Mouse (Mus musculus) adrenal gland, adult 8-10 months (tissue): Measurements from ENCODE around the gene Nol3. TPM values are rescaled to one million over a fixed set of nuclear protein-coding genes. Genes with fewer than 3 reads are reported as not detected.
"Not testable (repeated sequence)": the region's sequence is repeated elsewhere in the genome, so short reads cannot be mapped to it uniquely, and the experiment has no call there.

Source experiments
- DNase-seq: peaks from one replicate; pipeline ENCODE4 v3.0.0; 2022
- total RNA-seq, 4 experiments: library from RNA; stranded (reverse); gene quantifications; 2 replicates each; pipeline ENCODE4 v1.2.4; 2022

The Nol3 gene
- total RNA-seq, result 10 to 100 TPM in 1 of 4 experiments, 1 to 10 TPM in 3; 5.5 to 11.7 (median 6.5) TPM

DNA sequence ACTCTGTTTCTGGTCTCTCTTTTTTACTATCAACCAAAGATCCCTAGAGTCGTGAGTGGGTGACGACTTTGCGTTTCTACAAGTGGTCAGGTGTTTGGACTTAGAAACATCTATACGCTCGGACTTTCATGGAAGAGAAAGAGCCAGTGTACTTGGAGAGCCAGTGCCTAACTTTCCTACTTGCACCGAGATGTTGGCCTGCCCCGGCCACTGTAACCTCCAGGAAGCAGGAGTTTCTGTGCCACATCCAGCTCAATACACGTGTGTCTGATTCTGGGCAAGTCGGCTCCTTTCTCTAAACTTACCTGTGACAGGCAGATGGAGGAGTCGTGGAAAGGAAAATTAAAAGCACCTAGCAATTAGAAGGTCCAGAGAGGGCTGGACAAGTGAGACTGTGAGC lies at the start of gene Nol3:
TSS of gene Nol3 (plus strand) at position 301 of the 400 bp plus-strand sequence.
- no peak for DNase-seq

DNA sequence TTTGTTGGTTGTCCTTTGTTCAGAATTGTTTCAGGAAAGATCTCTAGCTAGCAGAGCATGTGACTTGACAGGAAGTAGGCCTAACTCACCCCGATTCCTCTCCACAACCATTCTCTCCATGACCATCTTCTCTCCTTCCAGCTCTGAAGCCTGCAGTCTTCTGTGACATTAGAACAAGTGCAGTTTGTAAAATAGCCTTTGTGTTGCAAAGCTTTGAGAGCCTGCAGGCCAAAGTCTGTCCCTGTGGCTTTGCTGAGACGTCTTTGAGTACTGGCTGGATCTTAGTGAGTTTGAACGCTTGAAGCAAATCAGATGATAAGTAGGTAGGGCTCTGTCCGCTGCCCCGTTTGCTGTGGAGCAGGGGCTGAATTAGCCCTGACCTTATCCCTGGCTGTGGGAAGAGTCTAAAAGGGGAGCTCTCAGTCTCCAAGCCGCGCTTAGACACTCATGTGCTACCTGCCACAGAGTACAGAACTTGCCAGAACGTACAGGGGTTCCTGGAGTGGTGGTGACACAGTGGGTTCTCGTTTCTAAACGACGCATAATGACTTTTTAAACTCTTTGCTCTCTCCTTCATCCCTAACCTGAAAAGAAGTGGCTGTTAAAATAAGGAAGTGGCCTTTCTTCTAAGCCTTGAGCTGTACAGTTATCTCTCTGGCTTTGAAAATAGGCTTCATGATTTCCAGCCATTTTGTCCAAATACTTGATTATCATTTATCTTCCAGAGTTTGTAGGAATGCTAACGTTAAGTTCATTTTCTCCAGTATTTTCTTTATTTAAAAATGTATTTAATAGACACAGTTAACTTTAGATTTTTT lies 44.2 kb upstream of the Nol3 start:
- DNase-seq, result no peak

DNA sequence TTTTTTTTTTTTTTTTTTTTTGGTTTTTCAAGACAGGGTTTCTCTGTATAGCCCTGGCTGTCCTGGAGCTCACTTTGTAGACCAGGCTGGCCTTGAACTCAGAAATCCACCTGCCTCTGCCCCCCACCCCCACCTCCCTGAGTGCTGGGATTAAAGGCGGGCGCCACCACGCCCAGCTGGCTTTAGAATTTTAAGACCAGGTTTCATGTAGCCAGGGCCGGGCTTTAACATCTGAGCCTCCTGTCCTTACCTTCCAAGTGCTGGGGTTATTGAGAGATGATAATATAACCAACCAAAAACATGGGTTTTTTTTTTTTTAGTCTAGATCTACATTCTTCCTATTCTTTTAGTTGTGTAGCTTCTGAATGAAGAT lies 43.6 kb upstream of the Nol3 start:
- not testable (repeated sequence) for DNase-seq

DNA sequence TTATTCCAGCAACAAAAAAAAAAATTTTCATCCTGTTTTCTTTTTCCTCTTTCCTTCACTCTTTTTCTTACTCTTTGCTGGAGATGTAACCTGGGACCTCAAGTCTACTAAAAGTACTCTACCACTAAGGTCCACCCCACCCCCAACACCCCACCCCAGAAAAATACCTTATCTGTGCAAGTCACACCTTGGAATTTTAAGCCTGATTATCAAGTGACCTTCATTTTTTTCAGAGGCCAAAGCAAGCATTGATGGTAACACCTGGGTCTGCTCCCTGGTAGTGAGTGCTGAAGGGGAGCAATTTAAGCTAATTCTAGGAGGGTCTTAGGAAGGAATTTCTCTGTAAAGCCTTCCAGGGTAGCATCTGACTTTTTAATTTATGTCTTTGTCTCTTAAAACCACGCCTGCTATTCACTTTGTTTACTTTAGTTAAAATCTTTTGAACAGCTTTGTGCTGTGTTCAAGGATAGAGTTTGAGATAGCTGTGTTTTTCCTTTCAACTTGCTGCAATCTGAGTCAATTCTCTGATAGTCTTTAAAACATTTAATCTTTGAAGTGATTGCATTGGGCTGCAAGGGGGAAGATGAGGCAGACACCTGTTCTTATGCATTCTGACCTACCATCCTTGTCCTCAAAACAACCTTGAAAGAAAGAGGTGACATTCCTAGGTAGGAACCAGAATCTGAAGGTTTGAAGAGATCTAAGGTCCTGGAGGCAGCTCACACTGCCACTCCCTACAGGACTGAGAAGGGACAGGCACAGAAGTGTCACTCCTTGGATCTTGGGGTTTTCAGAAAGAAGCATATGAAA lies 42.6 kb upstream of the Nol3 start:
- DNase-seq, result no peak

- no peak for DNase-seq
These were observed 40.7 kb upstream of the Nol3 start for GRCm38 (mm10) chr8:105235206-105235605.

DNA sequence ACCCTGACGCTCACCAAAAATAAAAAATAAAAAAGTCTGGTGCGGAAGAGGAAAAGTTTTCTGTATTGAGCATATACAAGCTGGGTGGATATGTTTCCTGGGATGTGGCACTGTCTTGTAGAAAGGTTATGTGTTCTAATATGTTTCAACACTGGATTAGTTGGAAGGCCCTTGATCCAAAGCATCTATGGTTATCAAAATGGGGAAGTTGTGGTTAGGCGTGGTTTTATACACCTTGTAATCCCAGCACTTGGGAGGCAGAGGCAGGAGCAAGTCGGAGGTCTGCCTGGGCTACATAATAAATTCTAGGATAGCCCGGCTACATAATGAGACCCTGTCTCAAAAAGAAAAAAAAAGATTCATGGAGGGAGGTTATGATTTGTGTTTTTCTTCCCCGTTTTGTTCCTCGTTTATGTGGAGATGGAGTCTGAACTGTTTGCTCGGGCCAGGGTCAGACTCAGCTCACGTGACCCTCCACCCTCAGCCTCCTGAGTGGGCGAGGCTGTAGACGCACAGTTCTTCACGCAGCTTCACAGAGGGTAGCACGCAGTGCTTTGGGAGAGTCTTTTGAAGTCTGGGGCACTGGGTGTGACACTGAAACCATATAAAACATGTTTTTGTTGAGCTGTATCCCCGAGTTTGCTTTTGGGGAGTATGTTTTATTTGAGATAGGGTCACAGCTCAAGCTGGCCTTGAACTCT lies 38.3 kb upstream of the Nol3 start:
- no peak for DNase-seq

DNA sequence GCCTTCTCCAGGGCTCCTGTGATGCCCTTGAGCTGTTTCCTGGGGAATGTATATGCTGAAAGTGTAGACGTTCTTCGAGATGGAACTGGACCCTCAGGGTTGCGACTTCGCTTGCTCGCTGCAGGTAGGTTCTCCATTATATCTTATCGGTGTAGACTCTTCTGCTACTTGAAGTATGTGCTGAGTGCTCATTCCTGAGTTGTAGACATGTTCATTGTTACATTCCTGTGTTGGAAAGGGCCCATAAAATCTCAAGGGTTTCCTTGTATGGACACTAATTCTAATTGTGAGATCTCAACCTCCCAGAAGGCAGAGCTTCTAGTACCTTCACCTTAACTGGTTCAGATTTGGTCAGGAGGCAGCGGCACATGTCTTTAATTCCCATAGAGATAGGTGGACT lies 34.9 kb upstream of the Nol3 start:
- DNase-seq, result no peak

DNA sequence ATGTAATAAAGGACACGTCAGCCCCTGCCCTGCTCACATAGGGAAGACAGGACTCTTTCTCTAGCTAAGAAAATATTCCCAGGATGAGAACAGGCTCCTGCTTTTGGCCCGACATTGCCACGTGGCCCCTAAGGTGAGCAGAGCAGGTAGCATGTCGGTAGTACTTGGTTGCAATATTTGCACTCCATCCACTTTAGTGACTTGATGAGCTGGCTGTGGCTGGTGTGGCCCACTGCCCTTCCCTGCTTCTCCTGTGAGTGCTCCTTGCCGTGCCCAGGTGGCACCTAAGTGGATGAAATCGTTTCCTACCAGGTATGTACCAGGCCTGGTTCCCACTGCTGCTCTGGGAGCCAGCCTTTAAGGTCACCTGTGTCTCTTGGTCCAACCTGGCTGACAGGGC lies 24.0 kb upstream of the Nol3 start:
- no peak for DNase-seq

DNA sequence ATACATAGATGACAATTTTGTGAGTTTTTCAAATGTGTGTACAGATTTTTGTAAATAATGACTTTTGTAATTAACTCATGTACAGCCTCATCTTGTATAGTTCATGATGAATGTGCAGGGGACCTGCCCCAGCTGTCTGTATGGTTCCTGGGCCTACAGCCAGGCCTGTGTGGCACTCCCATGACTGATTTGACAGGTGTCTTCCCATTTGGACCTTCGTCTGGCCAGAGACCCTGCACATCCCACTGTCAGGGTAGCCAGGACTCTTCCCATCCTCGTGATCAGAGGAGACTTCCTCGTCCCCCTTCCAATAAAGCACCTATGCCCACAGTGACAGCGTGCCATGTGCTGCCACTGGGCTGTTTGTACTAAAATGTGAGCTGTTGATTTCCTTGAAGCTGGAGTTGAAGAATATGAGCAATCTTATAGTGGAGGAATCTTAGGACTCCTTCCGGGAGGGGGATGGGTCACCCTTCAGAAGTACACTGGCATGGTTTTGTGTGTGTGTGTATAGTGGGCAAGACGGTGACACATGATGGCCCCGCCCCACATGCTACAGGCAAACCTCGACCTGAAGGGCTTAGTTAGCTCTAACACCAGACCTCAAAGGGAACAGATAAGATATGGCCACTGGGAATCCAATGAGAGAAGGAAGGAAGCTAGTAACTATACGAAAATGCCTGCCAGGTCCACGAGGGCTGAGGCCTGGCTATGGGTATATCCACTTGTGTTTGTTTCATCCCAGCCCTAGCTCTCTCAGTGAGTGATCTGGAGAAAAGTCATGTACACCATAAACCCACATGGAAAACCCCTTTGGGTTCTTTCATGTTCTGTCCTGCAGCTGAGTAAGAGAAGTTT lies 23.0 kb upstream of the Nol3 start:
- DNase-seq, result no peak

- no peak for DNase-seq
These were observed 22.2 kb upstream of the Nol3 start for GRCm38 (mm10) chr8:105253766-105254151.

- peak; percentile 78 for DNase-seq
These were observed 21.6 kb upstream of the Nol3 start for GRCm38 (mm10) chr8:105254152-105254965.

DNA sequence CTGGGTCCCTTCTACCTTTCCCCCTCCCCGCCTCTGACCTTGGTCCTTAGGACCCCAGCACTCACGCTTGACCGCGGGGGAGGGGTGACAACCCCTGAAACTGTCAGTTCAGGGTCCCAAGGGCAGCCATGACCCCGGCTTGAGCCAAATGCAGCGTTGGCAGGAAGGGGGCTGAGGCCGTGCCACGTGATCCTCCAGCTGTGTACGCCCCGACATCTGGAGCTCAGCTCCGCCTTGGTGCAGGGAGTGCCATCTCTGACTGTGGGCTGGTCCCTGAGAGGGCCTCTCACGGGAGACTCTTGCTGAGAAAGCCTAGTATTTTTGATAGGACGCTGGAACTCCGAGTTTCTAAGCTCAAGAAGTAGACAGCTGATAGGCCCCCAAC lies 21.0 kb upstream of the Nol3 start, which contains the start of gene B3gnt9:
TSS of gene B3gnt9 (minus strand) at position 188 of the 385 bp plus-strand sequence.
- DNase-seq, result no peak

DNA sequence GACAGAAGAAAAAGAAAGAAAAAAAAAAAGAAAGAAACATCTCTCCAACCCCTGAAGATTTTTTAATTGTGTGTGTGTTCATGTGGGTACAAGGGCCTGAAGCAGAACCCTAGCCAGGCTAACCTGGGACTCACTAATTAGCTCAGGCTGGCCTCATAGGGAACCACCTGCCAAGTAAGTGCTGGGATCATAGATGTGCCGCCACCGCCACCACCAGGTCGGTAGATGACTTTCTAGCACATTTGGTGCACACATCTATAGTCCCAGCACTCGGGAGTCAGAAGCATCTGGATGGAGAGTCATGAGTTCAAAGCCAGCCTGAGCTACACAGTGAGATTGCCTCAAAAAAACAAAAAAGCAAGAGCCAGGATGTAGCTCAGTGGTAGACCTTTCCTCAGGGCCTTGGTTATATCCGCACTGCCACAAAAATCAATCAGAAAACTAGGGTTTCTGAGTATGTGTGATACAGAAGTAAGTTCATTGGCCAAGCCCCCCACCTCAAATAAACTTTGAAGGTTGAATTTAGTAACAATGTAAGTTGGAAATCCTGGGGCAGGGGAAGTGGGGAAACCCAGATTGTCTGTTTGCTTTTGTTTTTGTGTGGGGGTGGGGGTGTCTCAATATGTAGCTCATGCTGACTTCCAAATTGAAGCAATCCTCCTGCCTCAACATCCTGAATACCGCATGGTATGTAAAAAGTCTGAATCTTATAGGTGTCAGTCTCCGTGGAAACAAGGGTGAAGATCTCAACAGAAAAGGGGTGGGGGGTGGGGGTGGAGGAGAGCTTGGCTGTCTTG lies 18.4 kb upstream of the Nol3 start:
- no peak for DNase-seq

GRCm38 (mm10) chr8:105258911-105259720 lies 16.8 kb upstream of the Nol3 start:
- DNase-seq, result no peak

DNA sequence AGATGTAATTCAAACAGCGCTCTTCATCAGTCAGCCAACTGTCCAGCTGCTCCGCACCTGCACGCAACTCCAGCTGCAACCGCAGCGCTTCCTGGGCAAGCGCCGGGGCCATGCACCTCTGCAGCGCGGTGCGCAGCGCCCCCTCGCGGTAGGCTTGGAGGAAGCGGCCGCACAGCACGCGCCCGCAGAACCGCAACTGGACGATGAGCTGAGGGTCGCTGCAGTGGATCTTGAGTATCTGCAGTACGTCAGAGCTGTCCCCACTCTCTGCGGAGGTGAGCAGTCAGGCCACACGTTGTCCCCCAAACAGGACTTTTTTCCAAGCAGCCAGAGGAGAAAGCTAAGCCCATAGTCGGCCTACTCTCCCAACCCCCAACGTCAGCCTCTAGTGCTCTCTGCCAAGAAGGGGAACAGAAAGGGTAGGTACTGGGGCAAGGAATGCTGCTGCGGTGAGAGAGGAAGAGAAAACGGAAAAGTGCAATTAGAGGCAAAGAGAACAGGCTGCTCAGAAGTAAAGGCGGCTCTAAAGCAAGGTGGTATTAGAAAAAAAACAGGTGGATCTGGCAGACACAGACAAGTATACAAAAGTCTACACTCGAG lies 16.1 kb upstream of the Nol3 start:
- no peak for DNase-seq

GRCm38 (mm10) chr8:105260371-105261099 lies 15.4 kb upstream of the Nol3 start:
- DNase-seq, result no peak

GRCm38 (mm10) chr8:105261326-105261980 lies 14.5 kb upstream of the Nol3 start:
- no peak for DNase-seq
